Mouse (Mus musculus) heart, embryonic 14.5 days (tissue): ENCODE measurements around the gene Kctd15. TPM values are rescaled to one million over a fixed set of nuclear protein-coding genes. Genes with fewer than 3 reads are reported as not detected.

Experiments
- ATAC-seq: fragments of 200-750 bp; cut with Nextera tagmentation; 2 replicates; pipeline ENCODE4 v1.8.0; 2017; ENCODE audit warnings: low read depth, moderate TSS enrichment; ENCODE audit not compliant: insufficient number of reproducible peaks, insufficient read depth, low FRiP score
- H3K27ac ChIP-seq, 2 experiments: fragments of 200-500 bp in 1 of 2; fragments of 300-500 bp in 1 of 2; sonication (generic) in 1 of 2; replicated peaks in 1 of 2; 2 replicates each; pipeline ENCODE4 v1.5.1; 2012 to 2014; ENCODE audit warnings: low read depth in 2 of 2, low read length in 2 of 2, control low read depth in 1 of 2, mild to moderate bottlenecking in 1 of 2, mixed read lengths in 1 of 2; ENCODE audit not compliant: control insufficient read depth in 1 of 2, insufficient read depth in 1 of 2
- H3K27me3 ChIP-seq: fragments of 300-500 bp; sonication (generic); 2 replicates; pipeline ENCODE4 v1.6.1; 2014; ENCODE audit warnings: mild to moderate bottlenecking, low read length, control low read depth; ENCODE audit not compliant: control insufficient read depth, insufficient read depth
- H3K36me3 ChIP-seq: fragments of 300-500 bp; sonication (generic); 2 replicates; pipeline ENCODE4 v1.6.1; 2014; ENCODE audit warnings: mild to moderate bottlenecking, control low read depth, low read length, mixed read lengths; ENCODE audit not compliant: control insufficient read depth, insufficient read depth
- H3K4me1 ChIP-seq, 2 experiments: fragments of 200-500 bp in 1 of 2; fragments of 300-500 bp in 1 of 2; sonication (generic) in 1 of 2; 2 replicates each; pipeline ENCODE4 v1.6.1; 2012 to 2014; ENCODE audit warnings: low read length in 2 of 2, control low read depth in 1 of 2, mixed read lengths in 1 of 2; ENCODE audit not compliant: control insufficient read depth in 2 of 2, insufficient read depth in 2 of 2
- H3K4me2 ChIP-seq: fragments of 300-500 bp; sonication (generic); 2 replicates; pipeline ENCODE4 v1.6.1; 2014; ENCODE audit warnings: mild to moderate bottlenecking, low read length
- H3K4me3 ChIP-seq, 2 experiments: fragments of 200-500 bp in 1 of 2; fragments of 300-500 bp in 1 of 2; sonication (generic) in 1 of 2; 2 replicates each; pipeline ENCODE4 v1.5.1; 2012 to 2014; ENCODE audit warnings: low read length in 2 of 2, mild to moderate bottlenecking in 2 of 2, control low read depth in 1 of 2, low read depth in 1 of 2, moderate library complexity in 1 of 2; ENCODE audit not compliant: control insufficient read depth in 1 of 2, insufficient read depth in 1 of 2
- H3K9ac ChIP-seq: fragments of 300-500 bp; sonication (generic); 2 replicates; pipeline ENCODE4 v1.6.1; 2014; ENCODE audit warnings: mild to moderate bottlenecking, low read length
- H3K9me3 ChIP-seq: fragments of 300-500 bp; sonication (generic); 2 replicates; pipeline ENCODE4 v1.6.1; 2016; ENCODE audit warnings: low read length, control low read depth; ENCODE audit not compliant: control insufficient read depth
- WGBS: fragments of 180-500 bp; shearing (Covaris S2); extraction: QIAGEN DNeasy Blood & Tissue Kit; methylation state at CpG from one replicate; pipeline ENCODE4 v1.1.7; 2014; 5-methylcytosine and 5-hydroxymethylcytosine counted together
- polyA plus RNA-seq: library from polyadenylated mRNA; unstranded; fragments of >200 nt; fragmentation: Nextera tagmentation; extraction: Ambion mirVana; gene quantifications from 2 replicates; pipeline ENCODE4 v1.2.1, GENCODE M21; 2014

Gene Kctd15
- polyA plus RNA-seq, 1 experiment from 2014 or later, result 1.7 TPM

DNA sequence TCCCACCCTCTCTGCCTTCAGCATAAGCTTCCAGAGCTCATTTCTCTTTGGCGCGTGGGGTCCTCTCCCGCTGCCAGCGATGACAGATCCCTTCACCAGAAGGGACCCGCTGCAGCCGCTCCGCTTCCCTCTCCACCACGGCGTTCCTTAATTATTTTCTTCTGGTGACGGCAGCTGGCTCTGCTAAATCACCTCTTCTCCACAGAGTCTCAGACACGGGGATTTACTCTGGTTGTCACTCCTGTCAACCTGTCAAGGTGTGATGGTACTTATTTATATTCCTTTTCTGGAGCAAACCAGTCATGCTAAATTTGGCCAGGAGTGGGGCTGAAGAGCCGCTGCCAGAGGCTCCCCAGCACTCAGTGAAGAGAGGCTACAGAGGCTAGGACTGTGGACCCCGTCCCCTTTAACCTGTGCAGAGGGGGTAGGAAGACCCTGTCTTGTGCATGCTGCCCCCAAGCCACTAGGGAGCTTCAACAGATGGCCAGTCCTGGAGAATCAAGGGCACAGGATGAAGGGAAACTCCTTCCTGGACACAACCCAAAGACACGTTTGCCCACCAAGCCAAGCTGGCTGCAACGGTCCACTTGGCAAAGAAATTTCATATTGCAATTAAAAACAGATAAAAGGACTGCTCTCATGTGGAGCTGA, 24.4 kb upstream of the Kctd15 start:
- Histone ChIP-seq H3K27me3 (peaks cover 2% of the 10 kb centered on the region), H3K4me3 (no peak overlapping the region), H3K27ac (no peak overlapping the region), H3K4me2 (no peak overlapping the region), H3K4me1 (no peaks in the 10 kb centered on the region), H3K9me3 (no peaks in the 10 kb centered on the region), H3K36me3 (no peaks in the 10 kb centered on the region), H3K9ac (no peak overlapping the region)
- WGBS, result 31% methylated on average over 15 of the region's 15 CpGs
- ATAC-seq, result no peak

GRCm38 (mm10) chr7:34679886-34680285, 23.4 kb upstream of the Kctd15 start:
- ATAC-seq, result no peak
- Histone ChIP-seq H3K9ac (no peak overlapping the region), H3K9me3 (no peaks in the 10 kb centered on the region), H3K27me3 (peaks cover 12% of the 10 kb centered on the region), H3K4me3 (no peak overlapping the region), H3K27ac (no peak overlapping the region), H3K36me3 (no peaks in the 10 kb centered on the region), H3K4me1 (no peaks in the 10 kb centered on the region), H3K4me2 (no peak overlapping the region)
- WGBS, result 56% methylated on average over 2 of the region's 2 CpGs

DNA sequence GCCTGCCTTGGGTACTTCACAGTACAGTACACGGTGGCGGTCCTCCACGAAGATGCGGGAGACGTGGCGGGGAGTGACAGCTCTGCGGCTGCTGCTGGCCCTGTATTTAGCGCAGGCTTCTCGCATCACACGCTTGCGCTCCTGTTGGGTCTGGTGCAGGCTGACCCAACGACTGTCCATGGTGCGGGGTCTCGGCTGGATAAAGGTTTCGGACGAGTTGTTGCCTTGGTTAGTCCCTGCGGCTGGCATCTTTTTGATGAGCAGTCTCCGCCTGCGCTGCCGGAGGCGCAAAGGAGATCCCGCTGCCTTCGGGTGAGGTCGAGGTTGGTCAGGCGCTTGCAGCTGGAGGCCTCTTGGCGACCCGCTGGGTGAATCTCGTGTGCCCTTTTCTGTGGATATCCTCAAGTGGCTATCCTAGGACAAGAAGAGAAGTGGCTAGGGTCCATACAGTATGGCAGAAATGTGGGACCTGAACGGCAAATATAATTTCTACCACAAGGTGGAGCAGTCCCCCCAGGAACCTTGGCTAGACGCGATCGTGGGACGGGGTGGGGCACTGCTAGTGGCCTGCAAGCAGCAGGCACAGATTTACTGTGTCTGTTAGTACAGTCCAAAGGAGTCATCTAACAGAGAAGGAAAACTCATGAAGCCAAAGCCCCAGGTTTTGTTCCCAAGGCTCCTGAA, 19.4 kb upstream of the Kctd15 start:
- no peaks in the 10 kb centered on the region for H3K9me3 ChIP-seq
- WGBS, result 9% methylated on average over 33 of the region's 33 CpGs
- H3K9ac ChIP-seq, result no peak overlapping the region

DNA sequence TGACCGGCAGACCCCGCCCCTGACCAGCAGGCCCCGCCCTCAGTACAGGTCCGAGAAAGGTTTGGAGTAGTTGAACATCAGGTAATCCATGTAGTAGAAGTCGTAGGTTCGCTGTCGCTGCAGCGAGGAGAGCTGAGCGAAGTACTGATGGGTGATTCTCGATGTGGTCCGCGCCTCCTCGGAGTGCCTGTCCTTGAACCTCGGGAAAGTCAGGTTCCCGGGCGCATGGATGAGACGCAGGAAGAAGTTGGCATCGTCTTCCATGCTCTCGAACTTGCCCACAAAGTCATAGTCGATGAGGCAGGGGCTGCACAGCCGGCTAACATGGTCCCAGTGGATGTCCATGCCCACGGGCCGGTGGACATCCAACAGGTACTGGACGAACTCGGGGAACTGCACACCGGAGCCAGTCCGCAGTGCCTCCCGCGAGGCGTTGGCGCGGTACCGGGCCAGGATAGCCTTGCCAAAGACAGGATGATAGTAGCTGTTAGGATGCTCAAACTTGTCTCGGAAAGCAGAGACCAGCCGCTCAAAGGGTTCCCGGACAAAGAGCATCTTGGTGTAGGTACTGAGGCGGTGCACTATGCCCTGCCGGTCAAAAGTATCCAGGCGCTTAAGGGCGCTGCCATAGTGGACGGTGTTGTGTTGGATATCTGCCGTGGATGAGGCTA, 18.7 kb upstream of the Kctd15 start:
- H3K27me3 ChIP-seq, result peaks cover 33% of the 10 kb centered on the region
- no peak for ATAC-seq
- H3K27ac ChIP-seq, result no peak overlapping the region
- peak overlapping the region in 1 of 2 experiments; percentile 5; a peak in 2 of 4 replicates for H3K4me3 ChIP-seq
- no peak overlapping the region for H3K9ac ChIP-seq
- H3K9me3 ChIP-seq, result no peaks in the 10 kb centered on the region
- WGBS, result 15% methylated on average over 42 of the region's 42 CpGs
- H3K4me2 ChIP-seq, result peak overlapping the region; percentile 41
- H3K4me1 ChIP-seq, result no peaks in the 10 kb centered on the region
- no peaks in the 10 kb centered on the region for H3K36me3 ChIP-seq

More for the DNA sequence above, 19.4 kb upstream of the Kctd15 start:
- H3K4me1 ChIP-seq, result no peaks in the 10 kb centered on the region
- peaks cover 33% of the 10 kb centered on the region for H3K27me3 ChIP-seq
- no peaks in the 10 kb centered on the region for H3K36me3 ChIP-seq
- peak overlapping the region; percentile 41 for H3K4me2 ChIP-seq
- H3K27ac ChIP-seq, result no peak overlapping the region
- peak overlapping the region; percentile 5 to 7; a peak in 3 of 4 replicates for H3K4me3 ChIP-seq
- no peak for ATAC-seq

- WGBS, result 70% methylated on average over 4 of the region's 4 CpGs
- H3K36me3 ChIP-seq, result no peaks in the 10 kb centered on the region
These were observed 16.4 kb upstream of the Kctd15 start for GRCm38 (mm10) chr7:34672916-34673315.

DNA sequence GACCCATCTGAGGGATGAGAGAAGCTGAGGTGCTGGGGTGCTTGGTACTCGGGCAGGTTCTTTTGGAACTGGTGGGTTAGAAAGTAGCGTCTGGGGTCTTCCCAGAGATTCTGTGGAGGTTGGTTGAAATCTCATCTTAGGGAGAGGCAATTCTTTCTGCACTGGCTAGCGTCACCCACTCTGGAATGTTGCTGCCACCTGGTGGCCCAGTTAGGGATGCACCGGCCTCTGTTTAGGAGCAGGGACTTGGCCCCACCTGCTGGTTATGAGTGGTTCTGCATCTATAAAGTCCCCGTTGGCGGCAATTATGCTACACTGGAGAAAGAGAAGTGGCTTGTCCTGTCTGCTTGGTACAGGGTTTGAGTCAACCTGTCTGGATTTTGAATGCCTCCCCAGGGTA, 15.4 kb upstream of the Kctd15 start:
- no peak for ATAC-seq
- Histone ChIP-seq H3K36me3 (no peaks in the 10 kb centered on the region), H3K27me3 (peaks cover 33% of the 10 kb centered on the region), H3K4me1 (0 out of 4 replicates have a peak, but pooled peaks cover 0 to 3% of the 10 kb centered on the region in 2 experiments), H3K4me3 (no peak overlapping the region), H3K27ac (no peak overlapping the region), H3K9me3 (no peaks in the 10 kb centered on the region), H3K9ac (no peak overlapping the region), H3K4me2 (no peak overlapping the region)
- WGBS, result under 1% methylated on average over 6 of the region's 6 CpGs

More at GRCm38 (mm10) chr7:34672916-34673315, 16.4 kb upstream of the Kctd15 start:
- Histone ChIP-seq H3K9ac (no peak overlapping the region), H3K27me3 (peaks cover 33% of the 10 kb centered on the region), H3K4me1 (0 out of 4 replicates have a peak, but pooled peaks cover 0 to 3% of the 10 kb centered on the region in 2 experiments), H3K9me3 (no peaks in the 10 kb centered on the region), H3K27ac (no peak overlapping the region), H3K4me2 (no peak overlapping the region), H3K4me3 (no peak overlapping the region)
- ATAC-seq, result no peak

DNA sequence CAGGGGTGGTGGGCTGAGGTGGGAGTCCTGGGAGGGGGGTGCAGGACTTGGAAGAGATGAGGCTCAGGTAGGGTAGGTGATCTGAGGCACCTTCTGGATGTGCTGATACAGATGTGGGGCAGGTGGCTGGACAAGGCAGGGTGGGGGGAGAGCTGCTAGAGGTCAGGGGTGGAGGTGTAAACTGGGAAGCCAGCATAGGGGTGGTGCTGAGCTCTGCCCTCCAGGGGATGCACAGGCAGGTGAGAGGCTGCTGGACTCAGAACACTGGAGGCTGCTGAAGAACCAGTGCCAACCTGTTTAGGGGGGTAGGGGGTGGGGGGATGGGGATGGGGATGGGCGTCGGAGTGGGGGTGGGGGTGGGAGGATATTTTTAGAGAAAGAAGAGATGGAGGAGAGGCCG, 14.2 kb upstream of the Kctd15 start:
- WGBS, result 45% methylated on average over 3 of the region's 3 CpGs
- H3K9ac ChIP-seq, result no peak overlapping the region
- H3K9me3 ChIP-seq, result no peaks in the 10 kb centered on the region
- H3K36me3 ChIP-seq, result no peaks in the 10 kb centered on the region
- H3K4me1 ChIP-seq, result 0 out of 4 replicates have a peak, but pooled peaks cover 0 to 3% of the 10 kb centered on the region in 2 experiments
- no peak overlapping the region for H3K27ac ChIP-seq
- no peak overlapping the region for H3K4me3 ChIP-seq
- no peak overlapping the region for H3K4me2 ChIP-seq
- peaks cover 30% of the 10 kb centered on the region for H3K27me3 ChIP-seq
- no peak for ATAC-seq
